Mouse (Mus musculus): ENCODE measurements around the gene Htr2c.

DNA sequence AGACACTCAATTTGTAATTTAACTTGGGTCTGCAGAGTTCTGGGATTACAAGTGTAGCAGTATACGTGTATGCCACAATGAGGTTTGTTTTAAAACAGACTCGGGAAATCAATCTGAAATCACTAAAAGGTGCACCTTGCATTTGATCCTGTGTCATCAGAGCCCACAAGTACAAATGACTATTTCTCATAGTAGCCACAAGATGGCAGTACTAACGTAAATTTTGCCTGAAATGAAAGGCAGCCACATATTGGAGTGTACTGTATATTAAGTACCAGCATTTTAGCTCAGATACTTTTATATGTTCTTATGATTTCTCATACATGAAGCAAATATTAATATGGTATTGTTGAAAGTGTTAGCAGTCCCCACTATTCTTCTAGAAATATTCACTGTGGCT lies 93.4 kb downstream of the Htr2c start:
- TF ChIP-seq CTCF (IDR thresholded peaks at IDR 0.05 in 2 of 3, conservative IDR thresholded peaks at IDR 0.05 in 1 of 3; ENCODE audit: control insufficient read depth in 1 of 3, insufficient read depth in 1 of 3, low read depth in 2 of 3, low read length in 3 of 3, poor library complexity in 1 of 3, severe bottlenecking in 1 of 3) (peak in 2 of 3 experiments; percentile 38 to 78; a peak in 4 of 6 replicates), E2F4 (IDR thresholded peaks at IDR 0.05; ENCODE audit: borderline replicate concordance, low read depth, low read length) (no peak), MAX (IDR thresholded peaks at IDR 0.05; ENCODE audit: low read length) (no peak), MAZ (IDR thresholded peaks at IDR 0.05; ENCODE audit: low read depth, low read length) (no peak), NRF1 (IDR thresholded peaks at IDR 0.05; ENCODE audit: insufficient read depth, low read depth, low read length, poor library complexity, severe bottlenecking) (no peak), NELFE (IDR thresholded peaks at IDR 0.05; ENCODE audit: low read depth, low read length) (no peak), EP300 (IDR thresholded peaks at IDR 0.05; ENCODE audit: low read depth in 1 of 2, low read length in 2 of 2) (no peak), POLR2A (IDR thresholded peaks at IDR 0.05; ENCODE audit: control insufficient read depth in 1 of 2, insufficient read depth in 1 of 2, low read depth in 1 of 2, low read length in 2 of 2, poor library complexity in 1 of 2) (no peak), ZKSCAN1 (IDR thresholded peaks at IDR 0.05; ENCODE audit: low read depth, low read length) (no peak), POLR2AphosphoS2 (IDR thresholded peaks at IDR 0.05; ENCODE audit: low read length) (no peak), MAFK (IDR thresholded peaks at IDR 0.05; ENCODE audit: borderline replicate concordance, low read depth, low read length) (no peak), MEF2A (IDR thresholded peaks at IDR 0.05; ENCODE audit: extremely low read depth, insufficient replicate concordance, low read depth, low read length, poor library complexity, severe bottlenecking) (no peak), USF1 (IDR thresholded peaks at IDR 0.05; ENCODE audit: low read depth, low read length) (no peak), TCF12 (IDR thresholded peaks at IDR 0.05; ENCODE audit: low read depth, low read length) (no peak)
